Mouse (Mus musculus) right cerebral cortex, postnatal 14 days (tissue): ENCODE data around the gene March9.

ENCODE experiments used
- DNase-seq: peaks from one replicate; pipeline ENCODE4 v3.0.0; 2022

The March9 gene

GRCm38 (mm10) chr10:127059968-127060916 is at the start of gene March9:
Gene March9 (minus strand): TSS chr10:127060184.
- peak; percentile 76 for DNase-seq

- DNase-seq: no peak
Observed at GRCm38 (mm10) chr10:127108262-127108583, 48.2 kb upstream of the March9 start.

- DNase-seq: no peak
Observed at GRCm38 (mm10) chr10:127107563-127108261, 47.7 kb upstream of the March9 start.

- no peak for DNase-seq
Observed at GRCm38 (mm10) chr10:127103631-127104030, 43.6 kb upstream of the March9 start.

GRCm38 (mm10) chr10:127101151-127101550 is 41.2 kb upstream of the March9 start:
- no peak for DNase-seq

GRCm38 (mm10) chr10:127100414-127100813 is 40.4 kb upstream of the March9 start:
- no peak for DNase-seq

GRCm38 (mm10) chr10:127099868-127100267 is 39.9 kb upstream of the March9 start:
- DNase-seq: no peak

GRCm38 (mm10) chr10:127099191-127099590 is 39.2 kb upstream of the March9 start:
- DNase-seq: no peak

- no peak for DNase-seq
Observed at GRCm38 (mm10) chr10:127098514-127098913, 38.5 kb upstream of the March9 start.

- no peak for DNase-seq
Observed at GRCm38 (mm10) chr10:127094382-127094802, 34.4 kb upstream of the March9 start.

GRCm38 (mm10) chr10:127092742-127093141 is 32.8 kb upstream of the March9 start:
- DNase-seq: no peak

GRCm38 (mm10) chr10:127091507-127092396 is 31.8 kb upstream of the March9 start:
- DNase-seq: peak; percentile 62

GRCm38 (mm10) chr10:127090560-127091411 is 30.8 kb upstream of the March9 start:
- DNase-seq: peak; percentile 64

- DNase-seq: no peak
Observed at GRCm38 (mm10) chr10:127085633-127086032, 25.6 kb upstream of the March9 start.

GRCm38 (mm10) chr10:127085052-127085451 is 25.1 kb upstream of the March9 start:
- no peak for DNase-seq

- DNase-seq: no peak
Observed at GRCm38 (mm10) chr10:127083915-127084306, 23.9 kb upstream of the March9 start.

- no peak for DNase-seq
Observed at GRCm38 (mm10) chr10:127083292-127083914, 23.4 kb upstream of the March9 start.

- no peak for DNase-seq
Observed at GRCm38 (mm10) chr10:127081996-127082620, 22.1 kb upstream of the March9 start.

GRCm38 (mm10) chr10:127080901-127081780 is 21.2 kb upstream of the March9 start:
- peak; percentile 67 for DNase-seq
